24 mouse cellular contexts compared by ENCODE assay signal in the genomic region with DNA sequence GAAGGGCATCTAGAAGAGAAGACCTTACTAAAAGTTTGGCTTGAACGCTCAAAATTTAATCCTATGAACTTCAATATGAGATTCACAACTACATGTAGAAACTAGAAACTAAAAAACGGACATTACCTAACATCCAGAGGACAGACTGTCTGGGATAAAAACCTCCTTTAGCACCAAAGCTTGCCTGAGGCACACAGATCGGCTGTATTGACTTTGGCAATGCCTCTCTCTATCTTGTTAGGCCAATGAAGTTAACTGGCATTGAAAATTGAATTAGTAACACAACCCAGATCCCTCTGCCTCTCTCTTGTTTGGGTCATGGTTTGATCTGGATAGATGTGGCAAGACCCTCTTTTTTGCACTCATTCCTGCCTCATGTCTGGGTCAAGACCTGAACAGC.
"Had no signal": no experiment of that assay in that cellular context is flagged by ENCODE, and none has a peak within 500 bp of the region (broad histone marks: within the 10 kb centered on the region; RNA-seq: fewer than 3 reads in every experiment).

No protein-coding gene starts in this region.

- H3K27ac ChIP-seq: hindbrain, embryonic 10.5 days; hindbrain, embryonic 12.5 days; hindbrain, embryonic 14.5 days; kidney, embryonic 15.5 days; kidney, postnatal 0 days; layer of hippocampus, adult 2 months; left cerebral cortex, adult 2 months; limb, embryonic 10.5 days; limb, embryonic 12.5 days; liver, embryonic 12.5 days; liver, embryonic 14.5 days had no signal

- H3K27me3 ChIP-seq: heart, embryonic 12.5 days; hindbrain, embryonic 12.5 days; intestine, embryonic 15.5 days; kidney, embryonic 15.5 days; limb, embryonic 12.5 days; liver, embryonic 12.5 days had no signal

- H3K4me3 ChIP-seq: heart, embryonic 10.5 days; heart, embryonic 12.5 days; hindbrain, embryonic 10.5 days; hindbrain, embryonic 12.5 days; intestine, embryonic 15.5 days; kidney, embryonic 15.5 days; layer of hippocampus, adult 2 months; left cerebral cortex, adult 2 months; limb, embryonic 10.5 days; limb, embryonic 12.5 days; liver, embryonic 12.5 days had no signal

- H3K36me3 ChIP-seq: heart, embryonic 10.5 days; heart, embryonic 12.5 days; hindbrain, embryonic 10.5 days; hindbrain, embryonic 12.5 days; intestine, embryonic 15.5 days; kidney, embryonic 15.5 days; limb, embryonic 10.5 days; limb, embryonic 12.5 days; liver, embryonic 12.5 days had no signal

- H3K4me1 ChIP-seq: heart, embryonic 12.5 days; hindbrain, embryonic 12.5 days; kidney, embryonic 15.5 days; limb, embryonic 10.5 days; limb, embryonic 12.5 days; liver, embryonic 12.5 days had no signal

- DNase-seq: gastrocnemius, postnatal 14 days; gastrocnemius, postnatal 36 days; heart, adult 18-20 months; heart, postnatal 10 days; heart, postnatal 4 days; kidney, adult 18-20 months; kidney, adult 9 months; kidney, postnatal 14 days; kidney, postnatal 4 days; liver had no signal
